In genomic region chr5:143299686-143300085, GRCm38 (mm10) we compare ENCODE assay signal across 8 mouse cellular contexts. TPM values are rescaled to one million over a fixed set of nuclear protein-coding genes. Genes with fewer than 3 reads are reported as not detected.
DNase-seq lines count a peak whose midpoint lies in the region; ATAC-seq lines count a peak whose summit lies in the region.

No protein-coding gene starts in this region.

- H3K9me3 ChIP-seq in forebrain, embryonic 10.5 days: no peaks in the 10 kb centered on the region; the same call in 1 of the 2 replicates
- no peaks in the 10 kb centered on the region for H3K9me3 ChIP-seq in forebrain, embryonic 13.5 days (replicated peaks)
- peaks cover 3% of the 10 kb centered on the region; the same call in 1 of the 2 replicates for H3K9me3 ChIP-seq in midbrain, embryonic 10.5 days (replicated peaks)
- H3K9me3 ChIP-seq in midbrain, embryonic 13.5 days: no peaks in the 10 kb centered on the region

- no peak overlapping the region for H3K9ac ChIP-seq in forebrain, embryonic 13.5 days
- no peak overlapping the region for H3K9ac ChIP-seq in midbrain, embryonic 13.5 days (replicated peaks)

- ATAC-seq in forebrain, embryonic 13.5 days: no peak
- ATAC-seq in midbrain, embryonic 13.5 days: no peak

- DNase-seq in forebrain, embryonic 10.5 days (ENCODE audit: extremely low spot score, low spot score): peak; percentile 49
- DNase-seq in midbrain, embryonic 10.5 days (ENCODE audit: low spot score): peak; percentile 49
- DNase-seq in adrenal gland, postnatal 36 days: peak; percentile 62 to 71
- DNase-seq in forelimb bud, embryonic 11.5 days (ENCODE audit: low read depth, low spot score): peak; percentile 38
- DNase-seq in lung, postnatal 25 days (ENCODE audit: low spot score): peak; percentile 32
- peak; percentile 45 to 56 for DNase-seq in thymus, postnatal 36 days

- H3K4me3 ChIP-seq in forebrain, embryonic 10.5 days: no peak overlapping the region
- H3K4me3 ChIP-seq in forebrain, embryonic 13.5 days: no peak overlapping the region
- no peak overlapping the region for H3K4me3 ChIP-seq in midbrain, embryonic 10.5 days
- no peak overlapping the region for H3K4me3 ChIP-seq in midbrain, embryonic 13.5 days (replicated peaks)

- H3K27me3 ChIP-seq in forebrain, embryonic 10.5 days (ENCODE audit: poor library complexity, severe bottlenecking): peaks cover 5% of the 10 kb centered on the region
- H3K27me3 ChIP-seq in forebrain, embryonic 13.5 days: peaks cover under 1% of the 10 kb centered on the region; the same call in 1 of the 2 replicates
- peaks cover 5% of the 10 kb centered on the region for H3K27me3 ChIP-seq in midbrain, embryonic 10.5 days (ENCODE audit: low read depth, poor library complexity, severe bottlenecking)
- no peaks in the 10 kb centered on the region for H3K27me3 ChIP-seq in midbrain, embryonic 13.5 days

- H3K4me2 ChIP-seq in forebrain, embryonic 13.5 days: no peak overlapping the region
- no peak overlapping the region for H3K4me2 ChIP-seq in midbrain, embryonic 13.5 days (replicated peaks)

- no peaks in the 10 kb centered on the region for H3K4me1 ChIP-seq in forebrain, embryonic 10.5 days
- H3K4me1 ChIP-seq in forebrain, embryonic 13.5 days: no peaks in the 10 kb centered on the region
- no peaks in the 10 kb centered on the region for H3K4me1 ChIP-seq in midbrain, embryonic 10.5 days
- H3K4me1 ChIP-seq in midbrain, embryonic 13.5 days (replicated peaks): no peaks in the 10 kb centered on the region

- no peak overlapping the region for H3K27ac ChIP-seq in forebrain, embryonic 10.5 days
- no peak overlapping the region for H3K27ac ChIP-seq in forebrain, embryonic 13.5 days
- no peak overlapping the region for H3K27ac ChIP-seq in midbrain, embryonic 10.5 days (replicated peaks)
- no peak overlapping the region for H3K27ac ChIP-seq in midbrain, embryonic 13.5 days

- peaks cover 86% of the 10 kb centered on the region for H3K36me3 ChIP-seq in forebrain, embryonic 10.5 days (replicated peaks)
- H3K36me3 ChIP-seq in forebrain, embryonic 13.5 days (ENCODE audit: poor library complexity, severe bottlenecking): peaks cover 73% of the 10 kb centered on the region
- peaks cover 82% of the 10 kb centered on the region for H3K36me3 ChIP-seq in midbrain, embryonic 10.5 days
- peaks cover 76% of the 10 kb centered on the region for H3K36me3 ChIP-seq in midbrain, embryonic 13.5 days

- 92% methylated on average over 4 of the region's 4 CpGs for WGBS in forebrain, embryonic 10.5 days
- WGBS in forebrain, embryonic 13.5 days: 85% methylated on average over 4 of the region's 4 CpGs
- 92% methylated on average over 4 of the region's 4 CpGs for WGBS in midbrain, embryonic 10.5 days
- 93% methylated on average over 4 of the region's 4 CpGs for WGBS in midbrain, embryonic 13.5 days

RNA-seq across cellular contexts. Expression of gene Zfp853, which starts 6.3 kb away (rescaled TPM):
- polyA plus RNA-seq in forebrain, embryonic 10.5 days (2016; fragmentation: Nextera tagmentation; extraction: Ambion mirVana): not detected in 2 replicates
- polyA plus RNA-seq in forebrain, embryonic 13.5 days (2015; fragmentation: Nextera tagmentation; extraction: Ambion mirVana): not detected in 2 replicates
- polyA plus RNA-seq in midbrain, embryonic 10.5 days (2016; fragmentation: Nextera tagmentation; extraction: Ambion mirVana): not detected in 2 replicates
- 0.05 and 0.06 TPM in 2 replicates for polyA plus RNA-seq in midbrain, embryonic 13.5 days (2015; fragmentation: Nextera tagmentation; extraction: Ambion mirVana)
- total RNA-seq in adrenal gland, postnatal 36 days (2021): under 1 TPM; 0.36 to 0.40 TPM

RNA-seq across cellular contexts. Expression of gene E130309D02Rik, which starts 15.5 kb away (rescaled TPM):
- 64.0 and 68.4 TPM in 2 replicates for polyA plus RNA-seq in forebrain, embryonic 10.5 days (2016; fragmentation: Nextera tagmentation; extraction: Ambion mirVana)
- 50.0 and 51.5 TPM in 2 replicates for polyA plus RNA-seq in forebrain, embryonic 13.5 days (2015; fragmentation: Nextera tagmentation; extraction: Ambion mirVana)
- polyA plus RNA-seq in midbrain, embryonic 10.5 days (2016; fragmentation: Nextera tagmentation; extraction: Ambion mirVana): 59.2 and 61.7 TPM in 2 replicates
- polyA plus RNA-seq in midbrain, embryonic 13.5 days (2015; fragmentation: Nextera tagmentation; extraction: Ambion mirVana): 38.5 and 43.4 TPM in 2 replicates
- total RNA-seq in adrenal gland, postnatal 36 days (2021): 10 to 100 TPM; 24.2 to 33.2 TPM

RNA-seq across cellular contexts. Expression of gene Zdhhc4, which starts 29.4 kb away (rescaled TPM):
- 70.2 and 70.9 TPM in 2 replicates for polyA plus RNA-seq in forebrain, embryonic 10.5 days (2016; fragmentation: Nextera tagmentation; extraction: Ambion mirVana)
- polyA plus RNA-seq in forebrain, embryonic 13.5 days (2015; fragmentation: Nextera tagmentation; extraction: Ambion mirVana): 68.4 and 78.9 TPM in 2 replicates
- 64.8 and 72.9 TPM in 2 replicates for polyA plus RNA-seq in midbrain, embryonic 10.5 days (2016; fragmentation: Nextera tagmentation; extraction: Ambion mirVana)
- 77.1 and 83.8 TPM in 2 replicates for polyA plus RNA-seq in midbrain, embryonic 13.5 days (2015; fragmentation: Nextera tagmentation; extraction: Ambion mirVana)
- 10 to 100 TPM; 54.7 to 60.4 TPM for total RNA-seq in adrenal gland, postnatal 36 days (2021)

RNA-seq across cellular contexts. Expression of gene Zfp316, which starts 29.9 kb away (rescaled TPM):
- polyA plus RNA-seq in forebrain, embryonic 10.5 days (2016; fragmentation: Nextera tagmentation; extraction: Ambion mirVana): 3.1 and 3.4 TPM in 2 replicates
- 5.8 and 6.1 TPM in 2 replicates for polyA plus RNA-seq in forebrain, embryonic 13.5 days (2015; fragmentation: Nextera tagmentation; extraction: Ambion mirVana)
- polyA plus RNA-seq in midbrain, embryonic 10.5 days (2016; fragmentation: Nextera tagmentation; extraction: Ambion mirVana): 4.2 and 5.2 TPM in 2 replicates
- polyA plus RNA-seq in midbrain, embryonic 13.5 days (2015; fragmentation: Nextera tagmentation; extraction: Ambion mirVana): 8.2 and 12.1 TPM in 2 replicates
- total RNA-seq in adrenal gland, postnatal 36 days (2021): 1 to 10 TPM; 5.2 to 9.7 TPM

RNA-seq across cellular contexts. Expression of gene Grid2ip, which starts 57.5 kb away (rescaled TPM):
- polyA plus RNA-seq in forebrain, embryonic 10.5 days (2016; fragmentation: Nextera tagmentation; extraction: Ambion mirVana): 0.19 and 0.37 TPM in 2 replicates
- polyA plus RNA-seq in forebrain, embryonic 13.5 days (2015; fragmentation: Nextera tagmentation; extraction: Ambion mirVana): 0.15 and 0.23 TPM in 2 replicates
- 0.05 and 0.14 TPM in 2 replicates for polyA plus RNA-seq in midbrain, embryonic 10.5 days (2016; fragmentation: Nextera tagmentation; extraction: Ambion mirVana)
- polyA plus RNA-seq in midbrain, embryonic 13.5 days (2015; fragmentation: Nextera tagmentation; extraction: Ambion mirVana): 0.19 and 0.36 TPM in 2 replicates
- under 1 TPM; 0.20 to 0.30 TPM for total RNA-seq in adrenal gland, postnatal 36 days (2021)
